Mouse (Mus musculus): ENCODE measurements around the gene 4632433K11Rik.

DNA sequence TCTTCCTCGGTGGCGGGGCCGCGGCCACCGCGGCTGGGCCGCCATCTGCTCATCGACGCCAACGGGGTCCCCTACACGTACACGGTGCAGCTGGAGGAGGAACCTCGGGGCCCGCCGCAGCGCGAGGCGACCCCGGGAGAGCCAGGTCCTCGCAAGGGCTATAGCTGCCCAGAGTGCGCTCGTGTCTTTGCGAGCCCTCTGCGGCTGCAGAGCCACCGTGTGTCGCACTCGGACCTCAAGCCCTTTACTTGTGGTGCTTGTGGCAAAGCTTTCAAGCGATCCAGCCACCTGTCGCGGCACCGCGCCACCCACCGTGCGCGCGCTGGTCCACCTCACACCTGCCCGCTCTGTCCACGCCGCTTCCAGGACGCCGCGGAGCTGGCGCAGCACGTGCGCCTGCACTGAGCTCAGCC lies 19.0 kb downstream of the 4632433K11Rik start:
- TF ChIP-seq GATA1 (IDR thresholded peaks at IDR 0.05; ENCODE audit: low read length) (no peak), TAL1 (IDR thresholded peaks at IDR 0.05; ENCODE audit: low read length) (no peak)
